Mouse (Mus musculus) cortical plate, adult 2 months (tissue): ENCODE measurements around the gene Fjx1.

ENCODE experiments used
- CTCF ChIP-seq: fragments of 200-500 bp; IDR thresholded peaks from 2 replicates; pipeline ENCODE4 v1.5.1; 2011; ENCODE audit warnings: mild to moderate bottlenecking, control low read depth, low read length; ENCODE audit not compliant: insufficient read depth; ENCODE audit errors: extremely low read depth
- POLR2A ChIP-seq: fragments of 200-500 bp; IDR thresholded peaks from 2 replicates; pipeline ENCODE4 v1.6.1; 2011; ENCODE audit warnings: mild to moderate bottlenecking, low read length, control low read depth; ENCODE audit not compliant: insufficient read depth; ENCODE audit errors: extremely low read depth

DNA sequence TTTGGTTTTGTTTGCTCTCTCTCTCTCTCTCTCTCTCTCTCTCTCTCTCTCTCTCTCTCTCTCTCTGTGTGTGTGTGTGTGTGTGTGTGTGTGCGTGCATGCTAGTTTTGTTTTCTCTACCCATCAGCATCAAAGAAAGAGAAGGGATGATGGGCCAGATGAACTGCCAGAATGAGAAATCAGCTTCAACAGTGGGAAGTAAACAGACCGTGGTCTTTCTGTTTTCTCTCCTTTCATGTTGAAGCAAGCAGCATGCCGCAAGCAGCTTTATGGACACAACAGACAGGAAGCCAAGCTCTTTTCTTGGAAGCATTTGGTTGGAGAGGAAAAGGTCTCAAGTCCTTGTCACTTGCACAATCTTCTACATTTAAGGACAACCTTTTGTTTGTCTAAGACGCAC is 21.2 kb downstream of the Fjx1 start:
- TF ChIP-seq POLR2A (no peak), CTCF (no peak)
